Mouse (Mus musculus): Measurements from ENCODE around the gene Pramel5. TPM values are rescaled to one million over a fixed set of nuclear protein-coding genes. Genes with fewer than 3 reads are reported as not detected.

Gene Pramel5
- not detected for polyA plus RNA-seq (2017; shearing (Covaris generic))

DNA sequence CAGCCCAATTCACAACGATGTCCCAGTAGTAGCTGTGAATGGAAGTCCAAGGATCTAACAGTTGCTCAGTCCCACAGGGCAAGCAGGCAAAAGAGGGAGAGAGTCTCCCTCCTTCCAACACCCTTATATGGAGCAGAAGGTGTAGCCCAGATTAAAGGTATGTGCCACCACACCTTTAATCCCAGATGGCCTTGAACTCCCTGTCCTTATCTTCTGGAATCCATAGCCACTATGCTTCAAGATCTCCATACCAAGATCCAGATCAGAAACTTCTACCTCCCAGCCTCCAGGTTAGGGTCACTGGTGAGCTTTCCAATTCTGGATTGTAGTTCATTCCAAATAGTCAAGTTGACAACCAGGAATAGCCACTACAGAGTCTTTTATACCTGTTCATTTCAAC, at the start of gene Pramel5:
Pramel5 (minus strand) TSS at position 101 of the 400 bp plus-strand sequence.

DNA sequence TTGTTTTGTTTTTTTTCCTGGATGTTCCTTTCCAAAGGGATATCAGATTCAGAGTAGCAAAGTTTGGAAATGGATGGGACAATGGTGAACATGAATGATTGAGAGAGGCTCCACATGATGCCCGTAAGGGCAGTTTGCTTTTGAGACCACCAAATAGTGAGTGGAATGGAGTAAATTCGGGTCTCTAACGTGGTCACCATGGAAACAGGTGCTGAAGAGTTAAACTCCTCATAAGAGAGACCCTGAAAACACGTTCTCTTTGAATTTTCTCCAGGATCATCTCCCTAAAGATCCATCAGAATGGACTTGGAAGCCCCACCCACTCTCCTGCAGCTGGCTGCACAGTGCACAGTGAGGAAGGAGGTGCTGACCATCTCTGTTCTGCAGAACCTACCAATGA, 49.7 kb upstream of the Pramel5 start, which contains the start of gene Gm13128:
Gm13128 (plus strand) TSS at position 301 of the 400 bp plus-strand sequence.

Other genes with a start within 250 kb of the Pramel5 start
- not detected for gene Pramel4, start 221.4 kb downstream of the Pramel5 start, polyA plus RNA-seq (2017; shearing (Covaris generic))
- gene Gm13102, start 174.0 kb downstream of the Pramel5 start, polyA plus RNA-seq (2017; shearing (Covaris generic)) = not detected
- not detected for gene Oog3, start 117.8 kb downstream of the Pramel5 start, polyA plus RNA-seq (2017; shearing (Covaris generic))
- gene Oog2, start 89.8 kb downstream of the Pramel5 start, polyA plus RNA-seq (2017; shearing (Covaris generic)) = not detected
- gene C87977, start 67.2 kb downstream of the Pramel5 start, polyA plus RNA-seq (2017; shearing (Covaris generic)) = not detected
- gene Gm13128, start 49.8 kb upstream of the Pramel5 start, polyA plus RNA-seq (2017; shearing (Covaris generic)) = not detected
- not detected for gene Gm13119, start 77.5 kb upstream of the Pramel5 start, polyA plus RNA-seq (2017; shearing (Covaris generic))
- not detected for gene Pramef20, start 97.4 kb upstream of the Pramel5 start, polyA plus RNA-seq (2017; shearing (Covaris generic))
- gene Pramef12, start 128.0 kb upstream of the Pramel5 start, polyA plus RNA-seq (2017; shearing (Covaris generic)) = not detected
- gene 1700012P22Rik, start 158.3 kb upstream of the Pramel5 start, polyA plus RNA-seq (2017; shearing (Covaris generic)) = not detected
- not detected for gene Gm9944, start 172.8 kb upstream of the Pramel5 start, polyA plus RNA-seq (2017; shearing (Covaris generic))
- gene Aadacl3, start 183.3 kb upstream of the Pramel5 start, polyA plus RNA-seq (2017; shearing (Covaris generic)) = not detected
- not detected for gene 9430007A20Rik, start 239.3 kb upstream of the Pramel5 start, polyA plus RNA-seq (2017; shearing (Covaris generic))

All from activated CD4-positive, CD25-positive, alpha-beta regulatory T cell, adult 9 weeks (primary cell).